In the genomic region with DNA sequence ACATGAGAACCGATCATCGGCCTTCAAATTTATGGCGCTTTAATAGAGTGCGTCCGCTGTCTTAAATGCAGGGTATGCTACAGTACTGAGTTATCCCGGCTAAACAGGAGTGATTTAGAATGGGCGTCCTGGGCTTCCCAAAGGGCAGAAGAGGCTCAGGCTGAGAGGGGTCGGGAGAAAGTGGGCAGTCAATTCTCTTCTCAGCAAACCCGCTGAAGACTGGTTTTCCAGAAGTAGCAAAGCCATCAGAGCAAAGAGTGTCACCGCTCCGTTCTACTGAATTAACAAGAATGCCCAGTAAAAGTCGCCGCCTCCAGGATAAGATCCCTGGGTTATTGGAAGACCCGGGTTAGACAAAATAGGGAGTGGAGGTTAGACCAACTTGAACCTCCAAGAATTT, we compare ENCODE assay signal across 18 mouse cellular contexts. TPM values are rescaled to one million over a fixed set of nuclear protein-coding genes. Genes with fewer than 3 reads are reported as not detected.
A peak's percentile ranks its signal among the peaks of the same experiment; 100 is the strongest.
DNase-seq lines count a peak whose midpoint lies in the region; ATAC-seq and TF ChIP-seq lines count a peak whose summit lies in the region.
"Had no signal": no experiment of that assay in that cellular context is flagged by ENCODE, and none has a peak within 500 bp of the region (broad histone marks: within the 10 kb centered on the region; RNA-seq: fewer than 3 reads in every experiment).

No protein-coding gene starts in this region.

- H3K4me1 ChIP-seq in heart, embryonic 11.5 days (ENCODE audit: control insufficient read depth, insufficient read depth, low read length), result peaks cover 4% of the 10 kb centered on the region
- H3K4me1 ChIP-seq in stomach, embryonic 14.5 days (ENCODE audit: control insufficient read depth, insufficient read depth, low read length), result no peaks in the 10 kb centered on the region
- no peaks in the 10 kb centered on the region for H3K4me1 ChIP-seq in stomach, postnatal 0 days (replicated peaks; ENCODE audit: control insufficient read depth, insufficient read depth)
- 0 out of 2 replicates have a peak, but pooled peaks cover 3% of the 10 kb centered on the region for H3K4me1 ChIP-seq in intestine, embryonic 16.5 days (ENCODE audit: control insufficient read depth, insufficient read depth, low read length)
- H3K4me1 ChIP-seq: liver, embryonic 13.5 days had no signal

- H3K36me3 ChIP-seq in heart, embryonic 11.5 days (ENCODE audit: control insufficient read depth, insufficient read depth, low read length), result no peaks in the 10 kb centered on the region
- H3K36me3 ChIP-seq in stomach, embryonic 14.5 days (ENCODE audit: control insufficient read depth, insufficient read depth, low read length), result no peaks in the 10 kb centered on the region
- H3K36me3 ChIP-seq in stomach, postnatal 0 days (ENCODE audit: control insufficient read depth, insufficient read depth, low read length), result no peaks in the 10 kb centered on the region
- no peaks in the 10 kb centered on the region for H3K36me3 ChIP-seq in intestine, embryonic 16.5 days (ENCODE audit: control insufficient read depth, insufficient read depth, low read length)
- H3K36me3 ChIP-seq: G1E; liver, embryonic 13.5 days had no signal

- no peak overlapping the region for H3K9ac ChIP-seq in heart, embryonic 11.5 days (ENCODE audit: low read depth, low read length)
- no peak overlapping the region for H3K9ac ChIP-seq in stomach, embryonic 14.5 days (replicated peaks; ENCODE audit: low read depth, low read length)
- H3K9ac ChIP-seq in stomach, postnatal 0 days (ENCODE audit: low read length), result no peak overlapping the region
- H3K9ac ChIP-seq in intestine, embryonic 16.5 days (ENCODE audit: low read depth, low read length), result 0 out of 2 replicates have a peak overlapping the region, but pooled peaks have one; percentile 37
- H3K9ac ChIP-seq: liver, embryonic 13.5 days had no signal

- ATAC-seq in heart, embryonic 11.5 days (replicated peaks; ENCODE audit: insufficient number of reproducible peaks, low FRiP score, low TSS enrichment), result no peak
- no peak for ATAC-seq in stomach, embryonic 14.5 days (ENCODE audit: insufficient number of reproducible peaks, insufficient read depth, low FRiP score, low read depth)
- no peak for ATAC-seq in stomach, postnatal 0 days (ENCODE audit: low FRiP score, low TSS enrichment)
- no peak for ATAC-seq in intestine, embryonic 16.5 days
- ATAC-seq: activated CD4-positive, CD25-positive, alpha-beta regulatory T cell, adult 4 months had no signal

- TF ChIP-seq CTCF in stomach, postnatal 0 days (IDR thresholded peaks at IDR 0.05; ENCODE audit: low read depth), result no peak

- TF ChIP-seq EP300 in stomach, postnatal 0 days (optimal IDR thresholded peaks at IDR 0.05), result no peak

- H3K27me3 ChIP-seq in heart, embryonic 11.5 days (ENCODE audit: control insufficient read depth, insufficient read depth, low read length), result peaks cover 96% of the 10 kb centered on the region
- H3K27me3 ChIP-seq in stomach, embryonic 14.5 days (ENCODE audit: control insufficient read depth, insufficient read depth, low read length), result peaks cover 74% of the 10 kb centered on the region
- peaks cover 32% of the 10 kb centered on the region for H3K27me3 ChIP-seq in stomach, postnatal 0 days (ENCODE audit: control insufficient read depth, insufficient read depth, low read length)
- H3K27me3 ChIP-seq in intestine, embryonic 16.5 days (replicated peaks; ENCODE audit: control insufficient read depth, insufficient read depth, low read length), result peaks cover 79% of the 10 kb centered on the region

- 0 out of 2 replicates have a peak overlapping the region, but pooled peaks have one; percentile 2 for H3K4me3 ChIP-seq in heart, embryonic 11.5 days (ENCODE audit: low read depth, low read length)
- no peak overlapping the region for H3K4me3 ChIP-seq in stomach, embryonic 14.5 days (ENCODE audit: low read depth, low read length)
- H3K4me3 ChIP-seq in stomach, postnatal 0 days (ENCODE audit: low read depth, low read length), result no peak overlapping the region
- H3K4me3 ChIP-seq in intestine, embryonic 16.5 days (ENCODE audit: low read length), result peak overlapping the region; percentile 13
- H3K4me3 ChIP-seq: left cerebral cortex, adult 2 months; liver, embryonic 13.5 days had no signal

- no peak overlapping the region for H3K27ac ChIP-seq in heart, embryonic 11.5 days (ENCODE audit: low read depth, low read length)
- H3K27ac ChIP-seq in stomach, embryonic 14.5 days (ENCODE audit: low read length), result no peak overlapping the region
- H3K27ac ChIP-seq in stomach, postnatal 0 days (replicated peaks), result no peak overlapping the region
- peak overlapping the region; percentile 26; the same call in 1 of the 2 replicates for H3K27ac ChIP-seq in intestine, embryonic 16.5 days (ENCODE audit: low read length)
- H3K27ac ChIP-seq: left cerebral cortex, adult 2 months; liver, embryonic 13.5 days had no signal

- no peaks in the 10 kb centered on the region for H3K9me3 ChIP-seq in heart, embryonic 11.5 days (replicated peaks; ENCODE audit: control insufficient read depth, low read length)
- H3K9me3 ChIP-seq in stomach, embryonic 14.5 days (ENCODE audit: control insufficient read depth, low read depth, low read length), result no peaks in the 10 kb centered on the region
- no peaks in the 10 kb centered on the region for H3K9me3 ChIP-seq in stomach, postnatal 0 days (ENCODE audit: control insufficient read depth, low read length)
- H3K9me3 ChIP-seq in intestine, embryonic 16.5 days (ENCODE audit: control insufficient read depth, low read length), result no peaks in the 10 kb centered on the region
- H3K9me3 ChIP-seq: G1E; liver, embryonic 13.5 days had no signal

- H3K4me2 ChIP-seq in heart, embryonic 11.5 days, result peak overlapping the region; percentile 47; the same call in 1 of the 2 replicates
- H3K4me2 ChIP-seq in stomach, embryonic 14.5 days (replicated peaks; ENCODE audit: low read depth, low read length), result peak overlapping the region; percentile 15; the same call in 1 of the 2 replicates
- H3K4me2 ChIP-seq in stomach, postnatal 0 days (replicated peaks; ENCODE audit: low read depth), result no peak overlapping the region
- peak overlapping the region; percentile 42 for H3K4me2 ChIP-seq in intestine, embryonic 16.5 days (ENCODE audit: low read depth, low read length)
- H3K4me2 ChIP-seq: liver, embryonic 13.5 days had no signal

- no peak for DNase-seq in heart, adult 11 months
- no peak for DNase-seq in stomach, postnatal 0 days (ENCODE audit: low spot score)
- peak; percentile 2 for DNase-seq in yolk sac, embryonic 10.5 days (ENCODE audit: low spot score)
- DNase-seq in cerebellum, adult 11-12 months, result no peak
- no peak for DNase-seq in ovary, adult 18-20 months (ENCODE audit: low spot score)
- DNase-seq: cerebellum, postnatal 14 days; liver, embryonic 13.5 days; lung, postnatal 36 days; thymus, postnatal 14 days had no signal

- WGBS in heart, embryonic 11.5 days (ENCODE audit: insufficient replicate concordance), result 2% methylated on average over 14 of the region's 14 CpGs
- 3% methylated on average over 14 of the region's 14 CpGs for WGBS in stomach, embryonic 14.5 days
- WGBS in stomach, postnatal 0 days, result 10% methylated on average over 14 of the region's 14 CpGs
- WGBS in intestine, embryonic 16.5 days, result 19% methylated on average over 14 of the region's 14 CpGs

RNA-seq across cellular contexts. Expression of a gene that starts 13.3 kb away (rescaled TPM):
- 0.10 TPM in 1 of 2 replicates, not detected in the other for polyA plus RNA-seq in heart, embryonic 11.5 days (2014; fragmentation: Nextera tagmentation; extraction: Ambion mirVana)
- polyA plus RNA-seq in stomach, embryonic 14.5 days (2014; fragmentation: Nextera tagmentation; extraction: Ambion mirVana), result 0.10 TPM in 1 of 2 replicates, not detected in the other
- polyA plus RNA-seq in stomach, postnatal 0 days (2015; fragmentation: Nextera tagmentation; extraction: Ambion mirVana), result not detected in 2 replicates
- 0.24 TPM in 1 of 2 replicates, not detected in the other for polyA plus RNA-seq in intestine, embryonic 16.5 days (2015; fragmentation: Nextera tagmentation; extraction: Ambion mirVana)
- polyA plus RNA-seq: activated CD4-positive, CD25-positive, alpha-beta regulatory T cell, adult 4 months; heart, postnatal 0 days; liver, embryonic 13.5 days; midbrain, postnatal 0 days had no signal

RNA-seq across cellular contexts. Expression of a gene that starts 22.9 kb away (rescaled TPM):
- polyA plus RNA-seq in heart, embryonic 11.5 days (2014; fragmentation: Nextera tagmentation; extraction: Ambion mirVana), result 0.20 TPM in 1 of 2 replicates, not detected in the other
- 0.13 TPM in 1 of 2 replicates, not detected in the other for polyA plus RNA-seq in stomach, embryonic 14.5 days (2014; fragmentation: Nextera tagmentation; extraction: Ambion mirVana)
- polyA plus RNA-seq in stomach, postnatal 0 days (2015; fragmentation: Nextera tagmentation; extraction: Ambion mirVana), result not detected in 2 replicates
- polyA plus RNA-seq in intestine, embryonic 16.5 days (2015; fragmentation: Nextera tagmentation; extraction: Ambion mirVana), result 0.10 and 0.11 TPM in 2 replicates
- polyA plus RNA-seq: activated CD4-positive, CD25-positive, alpha-beta regulatory T cell, adult 4 months; G1E; heart, postnatal 0 days; large intestine, adult 2 months; liver, embryonic 13.5 days; midbrain, postnatal 0 days had no signal

RNA-seq across cellular contexts. Expression of a gene that starts 28.1 kb away (rescaled TPM):
- not detected in 2 replicates for polyA plus RNA-seq in heart, embryonic 11.5 days (2014; fragmentation: Nextera tagmentation; extraction: Ambion mirVana)
- polyA plus RNA-seq in stomach, embryonic 14.5 days (2014; fragmentation: Nextera tagmentation; extraction: Ambion mirVana), result 0.81 and 0.87 TPM in 2 replicates
- 0.08 and 0.19 TPM in 2 replicates for polyA plus RNA-seq in stomach, postnatal 0 days (2015; fragmentation: Nextera tagmentation; extraction: Ambion mirVana)
- 0.91 and 0.95 TPM in 2 replicates for polyA plus RNA-seq in intestine, embryonic 16.5 days (2015; fragmentation: Nextera tagmentation; extraction: Ambion mirVana)
- polyA plus RNA-seq: activated CD4-positive, CD25-positive, alpha-beta regulatory T cell, adult 4 months; liver, embryonic 13.5 days; midbrain, postnatal 0 days had no signal

RNA-seq across cellular contexts. Expression of a gene that starts 28.1 kb away (rescaled TPM):
- polyA plus RNA-seq in heart, embryonic 11.5 days (2014; fragmentation: Nextera tagmentation; extraction: Ambion mirVana), result 2.0 and 3.1 TPM in 2 replicates
- polyA plus RNA-seq in stomach, embryonic 14.5 days (2014; fragmentation: Nextera tagmentation; extraction: Ambion mirVana), result 14.5 and 16.2 TPM in 2 replicates
- polyA plus RNA-seq in stomach, postnatal 0 days (2015; fragmentation: Nextera tagmentation; extraction: Ambion mirVana), result 1.3 and 1.5 TPM in 2 replicates
- polyA plus RNA-seq in intestine, embryonic 16.5 days (2015; fragmentation: Nextera tagmentation; extraction: Ambion mirVana), result 13.4 and 15.1 TPM in 2 replicates
- polyA plus RNA-seq: activated CD4-positive, CD25-positive, alpha-beta regulatory T cell, adult 4 months; midbrain, postnatal 0 days had no signal

RNA-seq across cellular contexts. Expression of a gene that starts 35.5 kb away (rescaled TPM):
- polyA plus RNA-seq in heart, embryonic 11.5 days (2014; fragmentation: Nextera tagmentation; extraction: Ambion mirVana), result 0.27 and 0.30 TPM in 2 replicates
- polyA plus RNA-seq in stomach, embryonic 14.5 days (2014; fragmentation: Nextera tagmentation; extraction: Ambion mirVana), result 2.6 and 2.9 TPM in 2 replicates
- polyA plus RNA-seq in stomach, postnatal 0 days (2015; fragmentation: Nextera tagmentation; extraction: Ambion mirVana), result 1.3 TPM in 2 replicates
- 3.1 TPM in 2 replicates for polyA plus RNA-seq in intestine, embryonic 16.5 days (2015; fragmentation: Nextera tagmentation; extraction: Ambion mirVana)
- polyA plus RNA-seq: activated CD4-positive, CD25-positive, alpha-beta regulatory T cell, adult 4 months; G1E; midbrain, postnatal 0 days had no signal

Comparison
In these comparisons a context has a peak if more than half of its experiments do, and no peak if none do; other contexts are left out.
1. H3K4me3 ChIP-seq: peak in heart, embryonic 11.5 days (single experiment) and intestine, embryonic 16.5 days (single experiment); none in stomach, embryonic 14.5 days (single experiment) and stomach, postnatal 0 days (single experiment).